Mouse (Mus musculus): Measurements from ENCODE around the gene Mcoln3.

DNA sequence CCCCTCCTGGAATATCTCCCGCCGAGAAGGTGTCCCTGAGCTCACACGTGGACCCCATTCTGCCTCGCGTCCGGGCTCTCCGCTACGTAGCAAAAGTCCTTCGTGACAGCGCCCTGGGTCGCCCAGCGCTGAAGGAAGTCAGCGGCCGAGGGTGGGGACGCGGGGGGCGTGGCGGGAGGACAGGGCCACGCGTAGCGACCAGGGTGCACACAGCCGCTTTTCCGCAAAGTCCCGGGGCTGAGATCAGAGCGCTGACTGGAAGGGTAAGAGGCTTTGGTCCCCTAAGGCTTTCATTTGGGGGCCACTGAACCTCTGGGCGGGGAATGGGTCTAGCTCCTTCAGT, 32.8 kb downstream of the Mcoln3 start:
- TF ChIP-seq GATA1 (IDR thresholded peaks at IDR 0.05; ENCODE audit: borderline replicate concordance, low read length), result no peak
- no peak for TF ChIP-seq FLI1 (IDR thresholded peaks at IDR 0.05; ENCODE audit: low read length)

All from megakaryocyte, embryonic 14.5 days (primary cell).